Mouse (Mus musculus): Measurements from ENCODE around the gene Sgce. TPM values are rescaled to one million over a fixed set of nuclear protein-coding genes. Genes with fewer than 3 reads are reported as not detected.

Sgce gene
- total and polyA plus RNA-seq, 2 experiments, result 1.6 to 6.1 TPM

- Histone ChIP-seq H3K27ac (replicated peaks; ENCODE audit: insufficient read depth, low read depth, low read length) (no peak overlapping the region), H3K4me1 (ENCODE audit: control insufficient read depth, insufficient read depth, low read length) (no peaks in the 10 kb centered on the region), H3K27me3 (ENCODE audit: control insufficient read depth, insufficient read depth, low read length) (no peaks in the 10 kb centered on the region), H3K4me3 (ENCODE audit: insufficient read depth, low read depth, low read length) (no peak overlapping the region), H3K79me2 (ENCODE audit: control insufficient read depth, insufficient read depth, low read length) (no peaks in the 10 kb centered on the region; the same call in 1 of the 2 replicates), H3K9ac (ENCODE audit: low read depth, low read length) (no peak overlapping the region), H3K36me3 (ENCODE audit: control insufficient read depth, insufficient read depth, low read length) (no peaks in the 10 kb centered on the region)
- DNase-seq (ENCODE audit: extremely low read depth, low read depth, low spot score), result no peak
- 30% methylated on average over 6 of the region's 6 CpGs for WGBS
- TF ChIP-seq POLR2A (IDR thresholded peaks at IDR 0.05; ENCODE audit: extremely low read depth, insufficient read depth, low read length), result no peak
- TF ChIP-seq CTCF (IDR thresholded peaks at IDR 0.05; ENCODE audit: low read depth, low read length), result no peak
Observed at GRCm38 (mm10) chr6:4740511-4740910, 6.5 kb downstream of the Sgce start.

DNA sequence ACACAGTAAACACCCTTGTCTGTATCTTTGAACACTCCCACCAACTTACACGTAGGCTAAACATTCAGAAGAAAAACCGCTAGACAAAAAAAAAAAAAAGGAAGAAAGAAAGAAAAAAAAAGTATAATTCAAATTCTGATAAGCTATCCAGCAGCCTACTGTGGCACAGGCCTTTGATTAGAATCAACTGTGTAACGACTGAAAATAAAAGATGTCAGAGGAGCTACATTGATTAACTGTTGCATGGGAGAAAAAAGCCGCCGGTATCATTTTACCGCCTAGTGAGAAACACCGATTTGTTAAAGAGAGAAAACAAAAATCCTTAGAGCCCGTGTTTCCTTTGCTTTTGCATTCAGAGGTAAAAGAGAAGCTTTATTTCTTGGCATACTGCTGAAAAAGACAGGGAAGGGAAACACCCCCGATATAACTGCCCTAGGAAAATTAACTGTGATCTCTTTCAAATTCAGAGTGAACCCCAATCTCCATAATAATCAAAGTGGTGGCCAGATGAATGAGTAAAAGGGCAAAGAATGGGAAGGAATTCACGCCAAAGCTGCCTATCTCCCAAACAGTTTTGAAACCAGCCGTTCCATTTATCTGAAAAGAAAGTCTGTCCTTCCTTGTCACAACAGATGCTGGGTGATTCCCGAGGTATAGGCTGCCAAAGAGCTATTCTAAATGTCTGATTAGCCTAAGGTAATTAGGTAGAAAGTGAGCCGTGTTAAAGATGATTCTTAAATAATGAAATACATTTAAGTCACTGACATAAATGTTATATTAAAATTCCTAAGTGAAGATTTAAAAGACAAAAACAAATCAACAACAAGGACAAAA, 7.3 kb downstream of the Sgce start:
- Histone ChIP-seq H3K4me3 (ENCODE audit: insufficient read depth, low read depth, low read length) (no peak overlapping the region), H3K36me3 (ENCODE audit: control insufficient read depth, insufficient read depth, low read length) (no peaks in the 10 kb centered on the region), H3K79me2 (ENCODE audit: control insufficient read depth, insufficient read depth, low read length) (no peaks in the 10 kb centered on the region; the same call in 1 of the 2 replicates), H3K27ac (replicated peaks; ENCODE audit: insufficient read depth, low read depth, low read length) (no peak overlapping the region), H3K9ac (ENCODE audit: low read depth, low read length) (no peak overlapping the region), H3K27me3 (ENCODE audit: control insufficient read depth, insufficient read depth, low read length) (no peaks in the 10 kb centered on the region), H3K4me1 (ENCODE audit: control insufficient read depth, insufficient read depth, low read length) (no peaks in the 10 kb centered on the region)
- TF ChIP-seq POLR2A (IDR thresholded peaks at IDR 0.05; ENCODE audit: extremely low read depth, insufficient read depth, low read length) (no peak), CTCF (IDR thresholded peaks at IDR 0.05; ENCODE audit: low read depth, low read length) (no peak)
- WGBS, result 68% methylated on average over 13 of the region's 13 CpGs
- no peak for DNase-seq (ENCODE audit: extremely low read depth, low read depth, low spot score)

DNA sequence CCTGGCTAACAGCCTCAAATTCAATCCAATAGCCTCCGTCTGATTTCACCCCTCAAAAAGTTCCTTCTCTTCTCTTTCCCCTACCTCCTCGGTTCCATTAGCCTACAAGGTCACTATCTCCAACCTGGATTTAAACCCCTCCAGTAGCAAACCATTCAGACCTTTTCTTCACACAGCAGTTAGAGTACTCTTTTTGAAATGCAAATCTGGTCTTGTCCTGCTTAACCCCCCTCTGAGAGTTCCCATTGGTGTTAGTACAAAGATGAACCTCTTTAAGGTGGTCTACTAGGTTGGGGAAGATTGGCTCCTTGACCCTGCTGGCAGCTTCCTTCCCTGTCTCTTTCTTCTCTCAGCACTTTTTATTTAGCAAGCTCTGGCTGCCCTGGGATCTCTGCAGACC, 8.3 kb downstream of the Sgce start:
- Histone ChIP-seq H3K27me3 (ENCODE audit: control insufficient read depth, insufficient read depth, low read length) (no peaks in the 10 kb centered on the region), H3K9ac (ENCODE audit: low read depth, low read length) (no peak overlapping the region), H3K36me3 (ENCODE audit: control insufficient read depth, insufficient read depth, low read length) (no peaks in the 10 kb centered on the region), H3K4me1 (ENCODE audit: control insufficient read depth, insufficient read depth, low read length) (no peaks in the 10 kb centered on the region), H3K27ac (replicated peaks; ENCODE audit: insufficient read depth, low read depth, low read length) (no peak overlapping the region), H3K4me3 (ENCODE audit: insufficient read depth, low read depth, low read length) (no peak overlapping the region), H3K79me2 (ENCODE audit: control insufficient read depth, insufficient read depth, low read length) (no peaks in the 10 kb centered on the region; the same call in 1 of the 2 replicates)
- 64% methylated on average over 2 of the region's 2 CpGs for WGBS
- no peak for DNase-seq (ENCODE audit: extremely low read depth, low read depth, low spot score)
- no peak for TF ChIP-seq POLR2A (IDR thresholded peaks at IDR 0.05; ENCODE audit: extremely low read depth, insufficient read depth, low read length)
- no peak for TF ChIP-seq CTCF (IDR thresholded peaks at IDR 0.05; ENCODE audit: low read depth, low read length)

DNA sequence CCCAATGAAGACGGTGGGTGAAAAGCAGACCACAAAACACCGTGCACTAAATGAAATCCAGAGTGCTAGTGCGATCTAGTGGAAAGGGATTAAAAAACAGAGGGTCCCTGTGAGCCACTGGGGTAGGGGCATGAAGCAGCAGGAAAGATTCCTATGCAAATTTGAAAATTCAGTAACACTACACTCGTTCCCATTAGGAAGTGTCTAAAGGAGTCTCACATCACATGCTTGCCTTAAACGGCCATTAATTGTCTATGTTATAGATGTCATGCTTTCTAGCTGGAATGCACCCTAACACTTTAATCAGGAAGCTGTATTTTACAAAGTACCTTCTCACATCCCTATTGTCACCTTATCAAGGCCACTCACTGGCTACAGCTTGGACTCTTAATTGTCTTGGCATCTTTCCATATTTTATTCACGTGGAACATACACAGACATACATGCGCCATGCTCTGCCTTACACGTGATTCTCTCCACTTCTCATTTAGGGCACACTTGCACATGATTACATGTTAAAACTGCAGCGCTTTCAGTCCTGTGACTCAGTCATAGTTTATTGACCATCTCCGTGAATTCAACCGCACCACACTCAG, 8.9 kb downstream of the Sgce start:
- 73% methylated on average over 11 of the region's 11 CpGs for WGBS
- no peak for DNase-seq (ENCODE audit: extremely low read depth, low read depth, low spot score)
- TF ChIP-seq POLR2A (IDR thresholded peaks at IDR 0.05; ENCODE audit: extremely low read depth, insufficient read depth, low read length) (no peak), CTCF (IDR thresholded peaks at IDR 0.05; ENCODE audit: low read depth, low read length) (no peak)

DNA sequence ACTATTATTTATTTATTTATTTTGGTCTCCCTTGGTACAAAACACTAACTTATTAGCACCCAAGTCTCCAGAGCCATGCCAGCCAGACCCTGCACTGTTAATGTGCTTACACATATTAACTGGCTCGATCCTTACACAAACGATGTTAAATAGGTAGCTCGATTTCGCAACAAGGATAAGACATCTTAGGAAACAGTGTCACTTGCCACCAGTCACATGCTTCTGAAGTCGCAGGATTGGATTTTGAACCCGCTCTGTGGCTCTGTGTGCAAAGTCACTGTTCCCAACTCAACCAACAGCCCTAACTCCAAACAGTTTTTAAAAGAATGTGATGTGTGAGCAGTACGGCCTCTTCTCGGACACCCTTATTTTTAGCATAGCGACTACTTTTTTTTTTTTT, 10.6 kb downstream of the Sgce start:
- Histone ChIP-seq H3K4me3 (ENCODE audit: insufficient read depth, low read depth, low read length) (no peak overlapping the region), H3K4me1 (ENCODE audit: control insufficient read depth, insufficient read depth, low read length) (no peaks in the 10 kb centered on the region), H3K9ac (ENCODE audit: low read depth, low read length) (no peak overlapping the region), H3K36me3 (ENCODE audit: control insufficient read depth, insufficient read depth, low read length) (no peaks in the 10 kb centered on the region), H3K79me2 (ENCODE audit: control insufficient read depth, insufficient read depth, low read length) (no peaks in the 10 kb centered on the region; the same call in 1 of the 2 replicates), H3K27me3 (ENCODE audit: control insufficient read depth, insufficient read depth, low read length) (no peaks in the 10 kb centered on the region), H3K27ac (replicated peaks; ENCODE audit: insufficient read depth, low read depth, low read length) (no peak overlapping the region)
- no peak for DNase-seq (ENCODE audit: extremely low read depth, low read depth, low spot score)
- TF ChIP-seq CTCF (IDR thresholded peaks at IDR 0.05; ENCODE audit: low read depth, low read length), result no peak
- no peak for TF ChIP-seq POLR2A (IDR thresholded peaks at IDR 0.05; ENCODE audit: extremely low read depth, insufficient read depth, low read length)
- 74% methylated on average over 9 of the region's 9 CpGs for WGBS

More for the DNA sequence above, 8.9 kb downstream of the Sgce start:
- Histone ChIP-seq H3K9ac (ENCODE audit: low read depth, low read length) (no peak overlapping the region), H3K4me1 (ENCODE audit: control insufficient read depth, insufficient read depth, low read length) (no peaks in the 10 kb centered on the region), H3K36me3 (ENCODE audit: control insufficient read depth, insufficient read depth, low read length) (no peaks in the 10 kb centered on the region), H3K79me2 (ENCODE audit: control insufficient read depth, insufficient read depth, low read length) (no peaks in the 10 kb centered on the region; the same call in 1 of the 2 replicates), H3K27me3 (ENCODE audit: control insufficient read depth, insufficient read depth, low read length) (no peaks in the 10 kb centered on the region), H3K4me3 (ENCODE audit: insufficient read depth, low read depth, low read length) (no peak overlapping the region), H3K27ac (replicated peaks; ENCODE audit: insufficient read depth, low read depth, low read length) (no peak overlapping the region)

GRCm38 (mm10) chr6:4733208-4733607, 13.8 kb downstream of the Sgce start:
- no peaks in the 10 kb centered on the region; the same call in 1 of the 2 replicates for H3K79me2 ChIP-seq (ENCODE audit: control insufficient read depth, insufficient read depth, low read length)
- H3K9ac ChIP-seq (ENCODE audit: low read depth, low read length), result no peak overlapping the region
- DNase-seq (ENCODE audit: extremely low read depth, low read depth, low spot score), result no peak
- H3K27ac ChIP-seq (replicated peaks; ENCODE audit: insufficient read depth, low read depth, low read length), result no peak overlapping the region
- no peaks in the 10 kb centered on the region for H3K36me3 ChIP-seq (ENCODE audit: control insufficient read depth, insufficient read depth, low read length)
- H3K4me3 ChIP-seq (ENCODE audit: insufficient read depth, low read depth, low read length), result no peak overlapping the region
- no peak for TF ChIP-seq POLR2A (IDR thresholded peaks at IDR 0.05; ENCODE audit: extremely low read depth, insufficient read depth, low read length)
- TF ChIP-seq CTCF (IDR thresholded peaks at IDR 0.05; ENCODE audit: low read depth, low read length), result no peak
- WGBS, result 73% methylated on average over 8 of the region's 8 CpGs
- no peaks in the 10 kb centered on the region for H3K4me1 ChIP-seq (ENCODE audit: control insufficient read depth, insufficient read depth, low read length)
- no peaks in the 10 kb centered on the region for H3K27me3 ChIP-seq (ENCODE audit: control insufficient read depth, insufficient read depth, low read length)

All from liver, adult 2 months (tissue).